Mouse (Mus musculus) lung, embryonic 15.5 days (tissue): ENCODE data around the gene Tmem145. TPM values are rescaled to one million over a fixed set of nuclear protein-coding genes. Genes with fewer than 3 reads are reported as not detected.

Experiments
- ATAC-seq: fragments of 200-750 bp; cut with Nextera tagmentation; 2 replicates; pipeline ENCODE4 v1.8.0; 2017; ENCODE audit warnings: moderate number of reproducible peaks, borderline replicate concordance; ENCODE audit not compliant: low FRiP score, low TSS enrichment; ENCODE audit errors: extremely low read depth
- H3K27ac ChIP-seq: fragments of 300-500 bp; sonication (generic); 2 replicates; pipeline ENCODE4 v1.5.1; 2015; ENCODE audit warnings: moderate library complexity, mild to moderate bottlenecking, inconsistent platforms
- H3K27me3 ChIP-seq: fragments of 300-500 bp; sonication (generic); 2 replicates; pipeline ENCODE4 v1.6.1; 2015; ENCODE audit warnings: inconsistent platforms
- H3K36me3 ChIP-seq: fragments of 300-500 bp; sonication (generic); 2 replicates; pipeline ENCODE4 v1.6.1; 2015; ENCODE audit warnings: inconsistent platforms
- H3K4me1 ChIP-seq: fragments of 300-500 bp; sonication (generic); 2 replicates; pipeline ENCODE4 v1.6.1; 2015; ENCODE audit warnings: inconsistent platforms
- H3K4me2 ChIP-seq: fragments of 300-500 bp; sonication (generic); 2 replicates; pipeline ENCODE4 v1.6.1; 2015; ENCODE audit warnings: inconsistent platforms, mild to moderate bottlenecking, moderate library complexity
- H3K4me3 ChIP-seq: fragments of 300-500 bp; sonication (generic); 2 replicates; pipeline ENCODE4 v1.5.1; 2015; ENCODE audit warnings: mild to moderate bottlenecking, inconsistent platforms
- H3K9ac ChIP-seq: fragments of 300-500 bp; sonication (generic); 2 replicates; pipeline ENCODE4 v1.6.1; 2015; ENCODE audit warnings: inconsistent platforms
- H3K9me3 ChIP-seq: fragments of 300-500 bp; sonication (generic); 2 replicates; pipeline ENCODE4 v1.6.1; 2016; ENCODE audit warnings: inconsistent platforms
- WGBS: fragments of 180-500 bp; shearing (Covaris S2); methylation state at CpG from one replicate; pipeline ENCODE4 v1.1.7; 2015; 5-methylcytosine and 5-hydroxymethylcytosine counted together
- polyA plus RNA-seq: library from polyadenylated mRNA; unstranded; fragments of >200 nt; fragmentation: Nextera tagmentation; extraction: Ambion mirVana; gene quantifications from 2 replicates; pipeline ENCODE4 v1.2.1, GENCODE M21; 2015

The Tmem145 gene
- polyA plus RNA-seq, 1 experiment from 2014 or later = 0.22 TPM

DNA sequence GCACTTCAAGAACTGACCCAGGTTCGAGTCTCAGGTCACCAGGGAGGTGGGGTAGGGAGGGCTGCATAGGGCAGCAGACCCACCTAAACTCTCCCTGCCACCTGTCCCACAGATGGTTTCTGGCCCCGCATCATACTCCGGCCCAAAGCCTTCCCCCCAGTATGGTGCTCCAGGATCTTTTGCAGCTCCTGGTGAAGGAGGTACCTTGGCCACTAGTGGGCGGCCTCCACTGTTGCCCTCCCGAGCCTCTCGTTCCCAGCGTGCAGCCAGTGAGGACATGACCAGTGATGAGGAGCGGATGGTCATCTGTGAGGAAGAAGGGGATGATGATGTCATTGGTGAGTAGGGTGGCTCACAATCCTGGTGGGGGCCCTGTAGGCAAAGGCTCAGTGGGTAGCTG, 18.9 kb upstream of the Tmem145 start:
- 73% methylated on average over 8 of the region's 8 CpGs for WGBS
- H3K4me2 ChIP-seq = no peak overlapping the region
- H3K4me3 ChIP-seq = no peak overlapping the region
- peaks cover 74% of the 10 kb centered on the region for H3K36me3 ChIP-seq
- H3K27ac ChIP-seq = no peak overlapping the region
- no peaks in the 10 kb centered on the region for H3K9me3 ChIP-seq
- no peaks in the 10 kb centered on the region for H3K27me3 ChIP-seq
- ATAC-seq = no peak
- H3K4me1 ChIP-seq = peaks cover 28% of the 10 kb centered on the region
- H3K9ac ChIP-seq = no peak overlapping the region

DNA sequence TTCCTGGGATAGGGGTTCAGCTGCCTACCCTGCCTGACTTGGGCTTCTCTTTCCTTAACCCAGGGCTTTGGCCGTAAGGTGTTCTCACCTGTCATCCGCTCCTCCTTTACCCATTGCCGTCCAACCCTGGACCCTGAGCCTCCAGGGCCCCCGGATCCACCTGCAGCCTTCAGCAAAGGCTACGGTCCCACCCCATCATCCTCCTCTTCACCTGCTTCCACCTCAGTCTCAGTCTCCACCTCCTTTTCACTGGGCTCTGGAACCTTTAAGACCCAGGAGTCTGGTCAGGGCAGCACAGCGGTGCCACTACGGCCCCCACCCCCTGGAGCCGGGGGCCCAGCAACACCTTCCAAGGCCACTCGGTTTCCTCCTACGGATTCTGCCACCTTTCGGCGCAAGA, 17.9 kb upstream of the Tmem145 start:
- no peak for ATAC-seq
- Histone ChIP-seq H3K27ac (no peak overlapping the region), H3K4me1 (peaks cover 25% of the 10 kb centered on the region), H3K27me3 (no peaks in the 10 kb centered on the region), H3K9me3 (no peaks in the 10 kb centered on the region), H3K9ac (no peak overlapping the region), H3K4me3 (no peak overlapping the region), H3K36me3 (peaks cover 84% of the 10 kb centered on the region), H3K4me2 (no peak overlapping the region)
- 89% methylated on average over 12 of the region's 12 CpGs for WGBS

GRCm38 (mm10) chr7:25288721-25289120, 17.2 kb upstream of the Tmem145 start:
- 83% methylated on average over 3 of the region's 3 CpGs for WGBS
- Histone ChIP-seq H3K36me3 (peaks cover 91% of the 10 kb centered on the region), H3K4me3 (no peak overlapping the region), H3K27ac (no peak overlapping the region), H3K27me3 (no peaks in the 10 kb centered on the region), H3K9ac (no peak overlapping the region), H3K4me1 (peaks cover 19% of the 10 kb centered on the region), H3K9me3 (no peaks in the 10 kb centered on the region), H3K4me2 (no peak overlapping the region)
- no peak for ATAC-seq

DNA sequence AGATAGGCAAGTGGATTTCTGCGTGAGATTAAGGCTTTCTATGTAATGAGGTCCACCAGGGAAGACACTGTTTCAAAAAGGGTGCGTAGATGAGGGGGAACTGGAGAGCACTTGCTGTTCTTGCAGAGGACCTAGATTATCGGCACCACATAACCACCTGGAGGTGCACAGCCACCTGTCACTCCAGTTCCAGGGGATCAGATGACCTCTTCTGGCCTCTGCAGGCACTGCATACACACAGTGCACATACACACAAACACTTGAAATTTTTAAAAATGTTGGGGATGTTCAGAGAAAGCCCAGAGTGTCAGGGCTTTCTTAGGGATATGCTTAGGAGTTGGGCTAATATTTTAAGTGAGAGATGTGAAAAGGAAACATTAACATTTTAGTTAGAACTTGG, 16.0 kb upstream of the Tmem145 start:
- Histone ChIP-seq H3K9me3 (no peaks in the 10 kb centered on the region), H3K4me2 (no peak overlapping the region), H3K9ac (no peak overlapping the region), H3K4me1 (peaks cover 7% of the 10 kb centered on the region), H3K27ac (no peak overlapping the region), H3K27me3 (no peaks in the 10 kb centered on the region), H3K36me3 (peaks cover 99% of the 10 kb centered on the region), H3K4me3 (no peak overlapping the region)
- WGBS = 93% methylated on average over 3 of the region's 3 CpGs
- no peak for ATAC-seq

GRCm38 (mm10) chr7:25290463-25290862, 15.4 kb upstream of the Tmem145 start:
- Histone ChIP-seq H3K36me3 (peaks cover 99% of the 10 kb centered on the region), H3K4me3 (no peak overlapping the region), H3K9me3 (no peaks in the 10 kb centered on the region), H3K27me3 (no peaks in the 10 kb centered on the region), H3K4me2 (no peak overlapping the region), H3K4me1 (peaks cover 4% of the 10 kb centered on the region; the same call in 1 of the 2 replicates), H3K27ac (no peak overlapping the region), H3K9ac (no peak overlapping the region)
- 96% methylated on average over 1 of the region's 1 CpGs for WGBS
- no peak for ATAC-seq

DNA sequence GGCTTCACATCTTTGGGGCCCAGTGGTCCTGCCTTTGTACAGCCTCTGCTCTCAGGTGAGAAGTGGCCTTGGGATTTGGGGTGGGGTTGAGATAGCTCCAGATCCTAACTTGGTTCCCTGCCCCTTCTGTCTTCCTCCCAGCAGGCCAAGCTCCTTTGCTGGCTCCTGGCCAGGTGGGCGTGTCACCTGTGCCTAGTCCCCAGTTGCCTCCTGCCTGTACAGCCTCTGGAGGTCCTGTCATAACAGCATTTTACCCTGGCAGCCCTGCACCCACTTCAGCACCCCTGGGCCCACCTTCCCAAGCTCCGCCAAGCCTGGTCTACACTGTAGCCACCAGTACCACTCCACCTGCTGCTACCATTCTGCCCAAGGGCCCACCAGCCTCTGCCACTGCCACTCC, 15.0 kb upstream of the Tmem145 start:
- Histone ChIP-seq H3K4me1 (peaks cover 8% of the 10 kb centered on the region; the same call in 1 of the 2 replicates), H3K9me3 (no peaks in the 10 kb centered on the region), H3K4me3 (no peak overlapping the region), H3K27me3 (no peaks in the 10 kb centered on the region), H3K9ac (no peak overlapping the region), H3K4me2 (no peak overlapping the region), H3K36me3 (peaks cover 98% of the 10 kb centered on the region), H3K27ac (no peak overlapping the region)
- WGBS = 76% methylated on average over 2 of the region's 2 CpGs
- ATAC-seq = no peak

GRCm38 (mm10) chr7:25292107-25292506, 13.8 kb upstream of the Tmem145 start:
- Histone ChIP-seq H3K4me2 (no peak overlapping the region), H3K27ac (no peak overlapping the region), H3K4me3 (no peak overlapping the region), H3K36me3 (peaks cover 86% of the 10 kb centered on the region), H3K27me3 (no peaks in the 10 kb centered on the region), H3K9me3 (no peaks in the 10 kb centered on the region), H3K9ac (no peak overlapping the region), H3K4me1 (peaks cover 18% of the 10 kb centered on the region)
- 53% methylated on average over 7 of the region's 7 CpGs for WGBS
- no peak for ATAC-seq

DNA sequence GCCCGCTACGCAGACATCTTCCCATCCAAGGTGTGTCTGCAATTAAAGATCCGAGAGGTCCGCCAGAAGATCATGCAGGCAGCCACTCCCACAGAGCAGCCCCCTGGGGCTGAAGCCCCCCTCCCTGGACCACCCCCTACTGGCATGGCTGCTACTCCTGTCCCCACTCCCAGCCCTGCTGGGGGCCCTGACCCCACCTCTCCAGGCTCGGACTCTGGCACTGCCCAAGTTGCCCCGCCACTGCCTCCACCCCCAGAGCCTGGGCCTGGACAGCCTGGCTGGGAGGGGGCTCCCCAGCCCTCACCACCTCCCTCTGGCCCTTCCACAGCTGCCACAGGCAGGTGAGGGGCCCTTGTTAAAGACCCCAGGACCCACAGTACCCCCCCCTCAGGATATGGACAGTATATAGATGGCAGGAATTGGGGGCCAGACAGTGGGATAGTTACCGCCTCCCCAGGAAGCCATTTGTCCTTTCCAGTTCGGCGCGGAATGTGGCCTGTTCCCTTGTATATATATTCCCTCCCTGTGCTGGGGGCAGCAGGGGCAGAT, 12.6 kb upstream of the Tmem145 start:
- WGBS = 67% methylated on average over 8 of the region's 10 CpGs
- Histone ChIP-seq H3K9me3 (no peaks in the 10 kb centered on the region), H3K27me3 (no peaks in the 10 kb centered on the region), H3K36me3 (peaks cover 74% of the 10 kb centered on the region), H3K4me2 (no peak overlapping the region), H3K4me3 (no peak overlapping the region), H3K4me1 (peaks cover 18% of the 10 kb centered on the region), H3K27ac (no peak overlapping the region), H3K9ac (no peak overlapping the region)
- ATAC-seq = no peak

GRCm38 (mm10) chr7:25294495-25294894, 11.4 kb upstream of the Tmem145 start:
- H3K27me3 ChIP-seq = no peaks in the 10 kb centered on the region
- H3K4me2 ChIP-seq = no peak overlapping the region
- H3K36me3 ChIP-seq = peaks cover 62% of the 10 kb centered on the region
- H3K9me3 ChIP-seq = no peaks in the 10 kb centered on the region
- H3K4me3 ChIP-seq = no peak overlapping the region
- no peak for ATAC-seq
- H3K4me1 ChIP-seq = peaks cover 18% of the 10 kb centered on the region
- no peak overlapping the region for H3K27ac ChIP-seq
- WGBS = 83% methylated on average over 4 of the region's 4 CpGs
- no peak overlapping the region for H3K9ac ChIP-seq

- Histone ChIP-seq H3K4me2 (no peak overlapping the region), H3K9ac (no peak overlapping the region), H3K27me3 (no peaks in the 10 kb centered on the region), H3K36me3 (peaks cover 55% of the 10 kb centered on the region), H3K4me1 (peaks cover 18% of the 10 kb centered on the region), H3K9me3 (no peaks in the 10 kb centered on the region), H3K27ac (no peak overlapping the region), H3K4me3 (no peak overlapping the region)
- WGBS = 79% methylated on average over 12 of the region's 12 CpGs
- no peak for ATAC-seq
These were observed 10.8 kb upstream of the Tmem145 start for GRCm38 (mm10) chr7:25294960-25295722.

DNA sequence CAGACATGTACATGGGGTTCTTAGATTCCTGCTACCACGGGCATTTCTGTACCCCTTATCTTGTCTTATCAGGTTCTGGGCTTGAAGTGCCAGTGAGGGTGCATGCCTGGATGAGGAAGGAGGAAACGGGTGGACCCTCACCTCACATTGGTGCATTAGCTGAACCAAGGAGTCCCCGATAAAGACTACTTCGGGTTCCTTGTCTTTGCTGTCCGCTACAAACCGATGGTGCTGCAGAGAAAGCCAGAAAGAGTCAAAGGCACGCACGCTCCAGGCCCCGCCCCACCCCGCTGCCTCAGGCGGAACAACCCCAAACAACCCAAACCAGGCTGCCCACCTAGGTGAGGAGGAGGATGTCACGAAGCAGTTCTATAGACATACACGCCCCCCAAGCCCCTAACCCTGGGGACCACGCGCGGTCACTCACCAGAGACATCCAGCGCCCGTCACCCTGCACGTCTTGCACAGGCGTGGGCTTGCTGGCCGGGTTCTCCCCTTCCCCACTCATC, 8.9 kb upstream of the Tmem145 start:
- Histone ChIP-seq H3K9me3 (no peaks in the 10 kb centered on the region), H3K4me3 (peak overlapping the region; percentile 69), H3K4me1 (peaks cover 14% of the 10 kb centered on the region), H3K27ac (peak overlapping the region; percentile 96), H3K27me3 (no peaks in the 10 kb centered on the region), H3K36me3 (peaks cover 37% of the 10 kb centered on the region), H3K4me2 (peak overlapping the region; percentile 87), H3K9ac (peak overlapping the region; percentile 82)
- peak; percentile 43; the same call in 1 of the 2 replicates for ATAC-seq
- WGBS = under 1% methylated on average over 21 of the region's 21 CpGs
